Mouse (Mus musculus) liver, postnatal 0 days (tissue): ENCODE data around the gene Dhx8. TPM values are rescaled to one million over a fixed set of nuclear protein-coding genes. Genes with fewer than 3 reads are reported as not detected.

Experiments
- ATAC-seq: fragments of 200-750 bp; cut with Nextera tagmentation; 2 replicates; pipeline ENCODE4 v1.8.0; 2017; ENCODE audit warnings: mild to moderate bottlenecking, moderate library complexity
- DNase-seq: peaks from one replicate; pipeline ENCODE4 v3.0.0-alpha.2; 2016
- H3K27ac ChIP-seq: fragments of 300-500 bp; sonication (generic); 2 replicates; pipeline ENCODE4 v1.5.1; 2014; ENCODE audit warnings: antibody characterized with exemption, moderate library complexity, mild to moderate bottlenecking, low read depth
- H3K27me3 ChIP-seq: fragments of 300-500 bp; sonication (generic); 2 replicates; pipeline ENCODE4 v1.6.1; 2014; ENCODE audit warnings: low read length, control low read depth, mixed read lengths; ENCODE audit not compliant: insufficient read depth
- H3K36me3 ChIP-seq: fragments of 300-500 bp; sonication (generic); replicated peaks from 2 replicates; pipeline ENCODE4 v1.6.1; 2014; ENCODE audit warnings: mild to moderate bottlenecking, control low read depth, low read length, moderate library complexity, mixed read lengths; ENCODE audit not compliant: insufficient read depth
- H3K4me1 ChIP-seq: fragments of 300-500 bp; sonication (generic); 2 replicates; pipeline ENCODE4 v1.6.1; 2014; ENCODE audit warnings: antibody characterized with exemption, mild to moderate bottlenecking, control low read depth; ENCODE audit not compliant: insufficient read depth
- H3K4me2 ChIP-seq: fragments of 300-500 bp; sonication (generic); 2 replicates; pipeline ENCODE4 v1.6.1; 2014; ENCODE audit warnings: low read depth, mild to moderate bottlenecking, low read length, moderate library complexity, mixed read lengths
- H3K4me3 ChIP-seq: fragments of 300-500 bp; sonication (generic); 2 replicates; pipeline ENCODE4 v1.5.1; 2014; ENCODE audit warnings: low read depth, low read length
- H3K9ac ChIP-seq: fragments of 300-500 bp; sonication (generic); replicated peaks from 2 replicates; pipeline ENCODE4 v1.6.1; 2014; ENCODE audit warnings: mild to moderate bottlenecking, moderate library complexity
- H3K9me3 ChIP-seq: fragments of 300-500 bp; sonication (generic); 2 replicates; pipeline ENCODE4 v1.6.1; 2016; ENCODE audit warnings: mild to moderate bottlenecking, control low read depth, low read length, mixed read lengths
- CTCF ChIP-seq: sonication (generic); IDR thresholded peaks from 2 replicates; pipeline ENCODE4 v1.5.1; 2016; ENCODE audit warnings: antibody characterized with exemption, low read depth
- EP300 ChIP-seq: IDR thresholded peaks from 2 replicates; pipeline ENCODE4 v1.6.1; 2016; ENCODE audit warnings: antibody characterized with exemption, low read depth, mild to moderate bottlenecking
- WGBS: fragments of 180-500 bp; shearing (Covaris S2); extraction: QIAGEN DNeasy Blood & Tissue Kit; methylation state at CpG from one replicate; pipeline ENCODE4 v1.1.7; 2014; ENCODE audit not compliant: insufficient replicate concordance; 5-methylcytosine and 5-hydroxymethylcytosine counted together
- polyA plus RNA-seq: library from polyadenylated mRNA; unstranded; fragments of >200 nt; fragmentation: Nextera tagmentation; extraction: Ambion mirVana; gene quantifications from 2 replicates; pipeline ENCODE4 v1.2.1, GENCODE M21; 2015

The Dhx8 gene
- polyA plus RNA-seq, 1 experiment from 2014 or later = 12.9 TPM

DNA sequence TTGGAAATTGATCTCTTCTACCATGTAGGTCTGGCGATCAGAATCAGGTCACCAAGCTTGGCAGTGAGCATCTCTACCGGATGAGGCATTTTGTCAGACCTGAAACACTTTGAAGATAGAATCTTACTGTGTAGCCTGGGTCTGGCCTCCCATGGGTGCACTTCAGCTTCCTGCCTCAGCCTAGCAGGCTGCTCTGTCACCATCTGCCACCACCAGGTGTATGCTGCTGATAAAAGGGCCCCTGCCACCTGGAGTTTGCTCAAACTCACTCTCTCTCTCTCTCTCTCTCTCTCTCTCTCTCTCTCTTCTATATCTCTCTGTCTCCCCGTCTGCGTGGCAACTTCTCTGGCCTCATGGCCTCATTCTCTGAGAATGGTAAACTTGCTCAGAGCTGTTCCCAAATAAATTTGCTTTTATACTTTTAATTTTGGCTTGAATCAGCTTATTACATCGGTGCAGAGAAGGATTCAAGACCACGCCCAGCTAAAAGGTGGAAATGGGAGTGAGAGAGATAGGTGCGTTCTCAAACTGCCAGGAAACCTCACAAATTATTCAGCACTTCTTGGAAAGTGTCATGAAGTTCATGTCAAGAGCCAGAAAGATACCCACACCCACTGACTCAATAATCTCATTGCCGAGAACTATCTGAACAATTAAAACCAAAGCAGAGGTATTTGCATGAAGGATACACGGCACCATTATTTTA, 35.4 kb upstream of the Dhx8 start:
- no peak overlapping the region for H3K9ac ChIP-seq
- H3K36me3 ChIP-seq = no peaks in the 10 kb centered on the region
- WGBS = 64% methylated on average over 9 of the region's 9 CpGs
- peaks cover 34% of the 10 kb centered on the region for H3K4me1 ChIP-seq
- no peak for ATAC-seq
- H3K4me2 ChIP-seq = no peak overlapping the region
- H3K27ac ChIP-seq = no peak overlapping the region
- no peaks in the 10 kb centered on the region for H3K27me3 ChIP-seq
- no peak for TF ChIP-seq EP300
- TF ChIP-seq CTCF = no peak
- H3K9me3 ChIP-seq = no peaks in the 10 kb centered on the region
- no peak for DNase-seq
- no peak overlapping the region for H3K4me3 ChIP-seq

DNA sequence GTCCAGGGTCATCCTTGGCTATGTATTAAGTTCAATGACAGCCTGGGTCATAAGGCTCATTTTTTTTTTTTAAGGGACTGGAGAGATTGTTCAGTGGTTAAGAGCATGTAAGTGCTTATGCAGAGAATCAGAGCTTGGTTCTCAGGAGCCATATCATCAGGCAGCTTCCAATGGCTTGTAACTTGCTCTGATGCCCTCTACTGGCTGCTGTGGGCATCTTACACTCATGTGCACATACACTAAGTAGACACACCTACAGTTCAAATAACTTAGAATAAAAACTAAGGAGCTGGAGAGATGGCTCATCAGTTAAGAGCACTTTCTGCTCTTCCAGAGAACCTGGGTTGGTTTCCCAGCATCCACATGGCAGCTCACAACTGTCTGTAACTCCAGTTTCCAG, 34.6 kb upstream of the Dhx8 start:
- Histone ChIP-seq H3K27me3 (no peaks in the 10 kb centered on the region), H3K9me3 (no peaks in the 10 kb centered on the region), H3K4me2 (no peak overlapping the region), H3K27ac (no peak overlapping the region), H3K4me1 (peaks cover 34% of the 10 kb centered on the region), H3K9ac (no peak overlapping the region), H3K36me3 (no peaks in the 10 kb centered on the region), H3K4me3 (no peak overlapping the region)
- ATAC-seq (no peak), DNase-seq (no peak)
- no peak for TF ChIP-seq EP300
- peak; percentile 11; the same call in 1 of the 2 replicates for TF ChIP-seq CTCF

DNA sequence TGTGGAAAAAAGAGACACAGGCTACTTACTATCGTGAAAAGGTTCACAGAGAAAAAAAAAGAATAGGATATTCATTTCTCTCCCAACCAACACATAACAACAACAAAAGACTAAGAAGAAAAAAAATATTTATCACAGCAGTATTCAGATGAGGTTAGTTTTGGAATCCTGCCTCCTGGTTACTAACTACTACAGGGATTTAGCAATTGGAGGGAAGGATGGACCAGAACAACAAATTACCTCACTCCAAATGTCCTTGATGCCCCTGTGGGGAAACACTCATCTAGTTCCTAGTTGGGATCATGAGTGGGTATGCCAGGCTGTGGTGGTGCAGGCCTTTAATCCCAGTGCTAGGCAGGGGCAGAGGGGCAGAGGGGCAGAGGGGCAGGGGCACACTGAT, 33.2 kb upstream of the Dhx8 start:
- peak overlapping the region; percentile 92 for H3K27ac ChIP-seq
- ATAC-seq (0 out of 2 replicates have a peak, but pooled peaks have one; percentile 7), DNase-seq (no peak)
- peaks cover 34% of the 10 kb centered on the region for H3K4me1 ChIP-seq
- H3K4me2 ChIP-seq = no peak overlapping the region
- H3K4me3 ChIP-seq = no peak overlapping the region
- no peaks in the 10 kb centered on the region for H3K9me3 ChIP-seq
- 78% methylated on average over 1 of the region's 1 CpGs for WGBS
- H3K36me3 ChIP-seq = no peaks in the 10 kb centered on the region
- H3K9ac ChIP-seq = no peak overlapping the region; the same call in 1 of the 2 replicates
- no peak for TF ChIP-seq EP300
- TF ChIP-seq CTCF = no peak
- H3K27me3 ChIP-seq = no peaks in the 10 kb centered on the region

DNA sequence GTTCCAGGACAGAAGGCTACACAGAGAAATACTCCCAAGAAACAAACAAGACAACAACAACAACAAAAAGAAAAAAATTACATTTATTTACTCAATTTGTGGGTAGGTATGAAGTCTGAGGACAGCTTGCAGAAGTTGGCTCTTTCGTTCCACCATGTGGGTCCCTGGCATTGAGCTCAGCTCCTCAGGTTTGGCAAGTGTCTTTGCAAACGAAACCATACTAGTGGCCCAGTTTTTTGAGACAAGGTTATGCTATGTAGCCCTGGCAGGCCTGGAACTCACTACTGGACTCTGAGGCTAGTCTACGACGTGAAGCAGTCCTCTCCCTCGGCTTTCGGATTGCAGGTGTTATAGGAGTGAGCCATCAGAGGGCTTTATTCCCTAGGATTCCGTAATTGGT, 32.7 kb upstream of the Dhx8 start:
- no peaks in the 10 kb centered on the region for H3K36me3 ChIP-seq
- no peak overlapping the region for H3K4me2 ChIP-seq
- no peaks in the 10 kb centered on the region for H3K9me3 ChIP-seq
- H3K27ac ChIP-seq = peak overlapping the region; percentile 92
- ATAC-seq (no peak; the same call in 1 of the 2 replicates), DNase-seq (no peak)
- no peak overlapping the region; the same call in 1 of the 2 replicates for H3K9ac ChIP-seq
- no peaks in the 10 kb centered on the region for H3K27me3 ChIP-seq
- H3K4me3 ChIP-seq = no peak overlapping the region
- TF ChIP-seq CTCF = no peak
- TF ChIP-seq EP300 = no peak
- 52% methylated on average over 7 of the region's 7 CpGs for WGBS
- peaks cover 34% of the 10 kb centered on the region for H3K4me1 ChIP-seq

DNA sequence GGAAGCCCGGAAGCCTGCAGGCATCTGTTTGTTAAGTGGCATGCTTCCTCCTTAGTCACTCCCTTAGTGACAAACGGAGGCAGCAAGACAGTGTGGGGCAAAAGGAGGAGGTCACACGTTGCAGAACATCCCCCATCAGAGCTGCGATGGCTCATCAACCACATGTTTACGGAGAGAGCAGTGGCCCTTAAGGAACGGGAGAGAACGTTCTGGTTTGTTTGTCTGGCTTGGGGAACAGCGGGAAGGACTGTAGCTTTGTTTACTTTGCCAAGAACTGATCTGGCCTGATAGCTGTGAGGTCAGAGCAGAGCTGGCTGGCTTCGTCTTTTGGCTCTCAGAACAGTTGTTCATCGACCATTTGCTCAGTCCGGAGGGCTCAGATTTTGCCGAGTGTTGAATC, 32.3 kb upstream of the Dhx8 start:
- H3K27ac ChIP-seq = peak overlapping the region; percentile 92
- no peak overlapping the region for H3K4me3 ChIP-seq
- DNase-seq (peak; percentile 59), ATAC-seq (peak; percentile 91)
- H3K9me3 ChIP-seq = no peaks in the 10 kb centered on the region
- no peak overlapping the region; the same call in 1 of the 2 replicates for H3K9ac ChIP-seq
- WGBS = 16% methylated on average over 12 of the region's 12 CpGs
- TF ChIP-seq CTCF = no peak
- peak; percentile 74 for TF ChIP-seq EP300
- peaks cover 32% of the 10 kb centered on the region for H3K4me1 ChIP-seq
- H3K4me2 ChIP-seq = peak overlapping the region; percentile 13; the same call in 1 of the 2 replicates
- H3K36me3 ChIP-seq = no peaks in the 10 kb centered on the region
- no peaks in the 10 kb centered on the region for H3K27me3 ChIP-seq

DNA sequence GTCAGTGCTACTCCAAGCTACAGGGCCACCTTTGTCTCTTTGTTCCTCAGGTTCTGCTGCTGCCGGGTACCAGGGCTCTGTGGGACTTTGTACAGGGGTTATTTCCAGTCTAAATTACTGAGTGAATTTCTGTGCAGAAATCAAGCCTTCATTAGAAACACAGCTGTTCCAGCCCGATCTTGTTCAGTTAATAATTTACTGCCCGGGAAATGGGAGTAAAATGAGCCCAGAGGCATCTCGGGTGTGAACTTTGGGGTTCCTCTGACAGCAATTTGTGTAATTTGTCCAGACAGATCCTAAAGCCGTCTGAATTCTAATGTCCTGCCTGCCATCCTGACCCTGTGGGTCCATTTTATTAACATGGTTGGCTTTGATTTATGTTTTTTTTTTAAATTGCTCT, 28.6 kb upstream of the Dhx8 start:
- DNase-seq (no peak), ATAC-seq (no peak)
- 50% methylated on average over 5 of the region's 5 CpGs for WGBS
- no peak overlapping the region for H3K4me2 ChIP-seq
- no peak for TF ChIP-seq CTCF
- no peak for TF ChIP-seq EP300
- peak overlapping the region; percentile 49 for H3K27ac ChIP-seq
- H3K9me3 ChIP-seq = no peaks in the 10 kb centered on the region
- no peak overlapping the region for H3K4me3 ChIP-seq
- H3K27me3 ChIP-seq = no peaks in the 10 kb centered on the region
- H3K36me3 ChIP-seq = no peaks in the 10 kb centered on the region
- H3K9ac ChIP-seq = no peak overlapping the region
- peaks cover 19% of the 10 kb centered on the region for H3K4me1 ChIP-seq
